Mouse (Mus musculus): ENCODE measurements at regions not wholly inside any gene's neighbourhood (a gene's known extent, or its start where the extent isn't known, plus 50 kb on each side); places are given as distances from the start of the nearest gene placed in this dataset.

DNA sequence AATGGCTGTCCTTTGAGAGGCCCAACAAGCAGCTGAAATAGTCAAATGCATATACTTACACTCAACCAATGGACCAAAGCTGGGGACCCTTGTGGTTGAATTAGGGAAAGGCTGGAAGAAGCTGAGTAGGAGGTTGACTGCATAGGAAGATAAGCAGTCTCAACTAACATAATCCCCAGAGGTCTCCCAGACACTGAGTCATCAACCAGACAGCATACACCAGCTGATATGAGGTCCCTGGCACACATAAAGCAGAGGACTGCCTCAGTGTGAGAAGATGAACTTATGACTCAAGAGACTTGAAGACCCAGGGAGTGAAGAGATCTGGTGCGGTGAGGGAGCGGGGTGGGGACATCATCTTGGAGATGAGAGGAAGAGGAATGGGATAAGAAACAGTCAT is 863.8 kb downstream of the Nap1l3 start:
- ATAC-seq (ENCODE audit: insufficient number of reproducible peaks, insufficient read depth, low FRiP score, low TSS enrichment, low read depth), result no peak
- no peak overlapping the region for H3K4me2 ChIP-seq
- WGBS, result 93% methylated on average over 2 of the region's 2 CpGs

GRCm38 (mm10) chrX:121519830-121520229 is 877.4 kb downstream of the Nap1l3 start:
- ATAC-seq (ENCODE audit: insufficient number of reproducible peaks, insufficient read depth, low FRiP score, low TSS enrichment, low read depth), result no peak
- no peak overlapping the region for H3K9ac ChIP-seq (replicated peaks)

More for the DNA sequence above, 863.8 kb downstream of the Nap1l3 start:
- Histone ChIP-seq H3K9me3 (no peaks in the 10 kb centered on the region), H3K27me3 (no peaks in the 10 kb centered on the region), H3K27ac (no peak overlapping the region), H3K4me3 (replicated peaks) (no peak overlapping the region), H3K9ac (replicated peaks) (no peak overlapping the region), H3K4me1 (replicated peaks) (no peaks in the 10 kb centered on the region), H3K36me3 (no peaks in the 10 kb centered on the region)

DNA sequence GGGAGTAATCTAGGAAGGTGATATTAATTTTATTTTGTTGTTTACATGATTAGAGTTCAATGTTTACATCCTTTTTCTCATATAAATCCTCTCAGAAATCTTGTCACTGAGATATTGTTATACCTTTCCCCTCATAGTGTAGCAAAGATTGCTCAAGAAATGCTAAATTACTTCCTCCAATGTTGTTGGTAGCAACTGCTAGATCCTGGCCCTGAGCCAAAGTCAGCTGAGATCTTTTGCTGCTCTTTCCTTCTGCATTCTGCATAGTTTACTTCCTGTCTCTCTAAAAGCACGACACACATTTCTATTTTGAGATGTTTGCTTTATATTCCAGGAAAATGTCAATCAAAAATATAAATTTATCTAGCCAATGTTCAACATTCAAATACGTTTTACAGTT is 899.5 kb downstream of the Nap1l3 start:
- no peak overlapping the region for H3K9ac ChIP-seq (replicated peaks)
- no peaks in the 10 kb centered on the region for H3K27me3 ChIP-seq
- no peaks in the 10 kb centered on the region for H3K9me3 ChIP-seq
- H3K4me1 ChIP-seq (replicated peaks), result no peaks in the 10 kb centered on the region
- H3K4me2 ChIP-seq, result no peak overlapping the region
- WGBS, result 44% methylated on average over 2 of the region's 2 CpGs
- ATAC-seq (ENCODE audit: insufficient number of reproducible peaks, insufficient read depth, low FRiP score, low TSS enrichment, low read depth), result no peak
- H3K4me3 ChIP-seq (replicated peaks), result no peak overlapping the region
- H3K36me3 ChIP-seq, result no peaks in the 10 kb centered on the region
- H3K27ac ChIP-seq, result no peak overlapping the region

More at GRCm38 (mm10) chrX:121519830-121520229, 877.4 kb downstream of the Nap1l3 start:
- Histone ChIP-seq H3K27ac (no peak overlapping the region), H3K27me3 (no peaks in the 10 kb centered on the region), H3K36me3 (no peaks in the 10 kb centered on the region), H3K4me2 (no peak overlapping the region), H3K4me1 (replicated peaks) (no peaks in the 10 kb centered on the region), H3K4me3 (replicated peaks) (no peak overlapping the region), H3K9me3 (no peaks in the 10 kb centered on the region)

GRCm38 (mm10) chrX:121497219-121497618 is 900.0 kb downstream of the Nap1l3 start:
- Histone ChIP-seq H3K27ac (no peak overlapping the region), H3K9me3 (no peaks in the 10 kb centered on the region), H3K36me3 (no peaks in the 10 kb centered on the region), H3K4me2 (no peak overlapping the region), H3K27me3 (no peaks in the 10 kb centered on the region), H3K4me3 (replicated peaks) (no peak overlapping the region), H3K4me1 (replicated peaks) (no peaks in the 10 kb centered on the region), H3K9ac (replicated peaks) (no peak overlapping the region)
- no peak for ATAC-seq (ENCODE audit: insufficient number of reproducible peaks, insufficient read depth, low FRiP score, low TSS enrichment, low read depth)

DNA sequence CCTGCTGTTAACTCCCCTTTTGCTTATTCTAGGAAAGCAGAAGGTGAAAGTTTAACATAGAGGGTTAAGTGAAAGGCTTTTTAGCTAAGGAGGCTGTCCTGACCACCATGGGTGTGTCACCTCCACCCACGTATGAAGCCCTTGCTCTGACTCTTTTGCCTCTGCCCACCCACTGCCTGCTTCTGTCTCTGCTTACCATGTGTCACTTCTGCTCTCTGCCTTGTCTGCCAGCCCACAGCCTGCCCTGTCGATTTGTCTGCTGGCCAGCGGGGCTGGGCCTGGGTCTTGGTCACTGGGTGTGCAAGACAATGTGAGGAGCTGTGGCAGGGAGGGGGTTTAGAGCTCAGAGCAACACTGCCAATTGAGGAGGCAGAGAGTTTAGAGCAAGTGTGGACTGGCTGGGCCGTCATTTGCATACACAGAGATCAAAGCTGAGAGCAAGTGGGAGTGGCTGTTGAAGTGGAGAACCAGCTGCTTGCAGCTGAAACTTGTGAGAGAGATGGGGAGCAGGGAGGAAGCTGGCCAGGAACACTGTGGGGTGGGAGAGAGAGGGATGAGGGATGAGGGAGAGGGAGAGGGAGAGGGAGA is 917.7 kb downstream of the Nap1l3 start:
- no peak overlapping the region for H3K4me3 ChIP-seq (replicated peaks)
- 22% methylated on average over 4 of the region's 4 CpGs for WGBS
- no peaks in the 10 kb centered on the region for H3K4me1 ChIP-seq (replicated peaks)
- H3K27ac ChIP-seq, result no peak overlapping the region
- H3K9ac ChIP-seq (replicated peaks), result no peak overlapping the region
- peak overlapping the region; percentile 36 for H3K4me2 ChIP-seq
- no peaks in the 10 kb centered on the region for H3K36me3 ChIP-seq
- no peaks in the 10 kb centered on the region for H3K27me3 ChIP-seq
- no peak for ATAC-seq (ENCODE audit: insufficient number of reproducible peaks, insufficient read depth, low FRiP score, low TSS enrichment, low read depth)
- H3K9me3 ChIP-seq, result no peaks in the 10 kb centered on the region

GRCm38 (mm10) chrX:121429078-121429477 is 968.1 kb downstream of the Nap1l3 start:
- no peaks in the 10 kb centered on the region for H3K27me3 ChIP-seq
- H3K27ac ChIP-seq, result no peak overlapping the region
- no peak overlapping the region for H3K4me3 ChIP-seq (replicated peaks)
- no peaks in the 10 kb centered on the region for H3K9me3 ChIP-seq
- H3K36me3 ChIP-seq, result no peaks in the 10 kb centered on the region
- no peak overlapping the region for H3K4me2 ChIP-seq
- ATAC-seq (ENCODE audit: insufficient number of reproducible peaks, insufficient read depth, low FRiP score, low TSS enrichment, low read depth), result no peak
- no peak overlapping the region for H3K9ac ChIP-seq (replicated peaks)
- H3K4me1 ChIP-seq (replicated peaks), result no peaks in the 10 kb centered on the region
- WGBS, result 80% methylated on average over 6 of the region's 6 CpGs

Data from limb, embryonic 12.5 days (tissue).